Mouse (Mus musculus): ENCODE results near the gene Tst.

The Tst gene

GRCm38 (mm10) chr15:78385564-78385963 lies 20.1 kb downstream of the Tst start:
- no peak for DNase-seq (ENCODE audit: low spot score in 2 of 2)

- peak in 1 of 2 experiments; percentile 35 for DNase-seq (ENCODE audit: low spot score in 2 of 2)
Observed at GRCm38 (mm10) chr15:78384220-78385116, 21.2 kb downstream of the Tst start.

GRCm38 (mm10) chr15:78383450-78384219 lies 22.1 kb downstream of the Tst start:
- peak in 1 of 2 experiments; percentile 49 for DNase-seq (ENCODE audit: low spot score in 2 of 2)

GRCm38 (mm10) chr15:78382115-78382514 lies 23.6 kb downstream of the Tst start:
- no peak for DNase-seq (ENCODE audit: low spot score in 2 of 2)

GRCm38 (mm10) chr15:78380741-78381140 lies 25.0 kb downstream of the Tst start:
- DNase-seq (ENCODE audit: low spot score in 2 of 2), result no peak

- no peak for DNase-seq (ENCODE audit: low spot score in 2 of 2)
Observed at GRCm38 (mm10) chr15:78380208-78380607, 25.5 kb downstream of the Tst start.

GRCm38 (mm10) chr15:78378556-78378955 lies 27.2 kb downstream of the Tst start:
- no peak for DNase-seq (ENCODE audit: low spot score in 2 of 2)

- no peak for DNase-seq (ENCODE audit: low spot score in 2 of 2)
Observed at GRCm38 (mm10) chr15:78377859-78378258, 27.8 kb downstream of the Tst start.

GRCm38 (mm10) chr15:78374204-78374603 lies 31.5 kb downstream of the Tst start:
- DNase-seq (ENCODE audit: low spot score in 2 of 2), result no peak

- no peak for DNase-seq (ENCODE audit: low spot score in 2 of 2)
Observed at GRCm38 (mm10) chr15:78372796-78373195, 32.9 kb downstream of the Tst start.

GRCm38 (mm10) chr15:78369641-78370040 lies 36.1 kb downstream of the Tst start:
- DNase-seq (ENCODE audit: low spot score in 2 of 2), result peak in 1 of 2 experiments; percentile 37

- DNase-seq (ENCODE audit: low spot score in 2 of 2), result peak in 1 of 2 experiments; percentile 32
Observed at GRCm38 (mm10) chr15:78368926-78369346, 36.8 kb downstream of the Tst start.

- DNase-seq (ENCODE audit: low spot score in 2 of 2), result no peak
Observed at GRCm38 (mm10) chr15:78367811-78368210, 37.9 kb downstream of the Tst start.

GRCm38 (mm10) chr15:78366875-78367274 lies 38.8 kb downstream of the Tst start:
- DNase-seq (ENCODE audit: low spot score in 2 of 2), result no peak

- no peak for DNase-seq (ENCODE audit: low spot score in 2 of 2)
Observed at GRCm38 (mm10) chr15:78365916-78366315, 39.8 kb downstream of the Tst start.

GRCm38 (mm10) chr15:78355548-78355947 lies 50.2 kb downstream of the Tst start:
- DNase-seq (ENCODE audit: low spot score in 2 of 2), result no peak

GRCm38 (mm10) chr15:78354958-78355357 lies 50.7 kb downstream of the Tst start:
- DNase-seq (ENCODE audit: low spot score in 2 of 2), result peak in 1 of 2 experiments; percentile 56

GRCm38 (mm10) chr15:78351586-78352165 lies 54.0 kb downstream of the Tst start:
- DNase-seq (ENCODE audit: low spot score in 2 of 2), result no peak
